24 mouse cellular contexts compared by ENCODE assay signal in genomic region chr9:42968894-42969521, GRCm38 (mm10). TPM values are rescaled to one million over a fixed set of nuclear protein-coding genes. Genes with fewer than 3 reads are reported as not detected.
A peak's percentile ranks its signal among the peaks of the same experiment; 100 is the strongest.
DNase-seq lines count a peak whose midpoint lies in the region; ATAC-seq lines count a peak whose summit lies in the region.
"Had no signal": no experiment of that assay in that cellular context is flagged by ENCODE, and none has a peak within 500 bp of the region (broad histone marks: within the 10 kb centered on the region; RNA-seq: fewer than 3 reads in every experiment).

No protein-coding gene starts in this region.

- peak overlapping the region; percentile 54; the same call in 1 of the 2 replicates for H3K27ac ChIP-seq in limb, embryonic 15.5 days
- no peak overlapping the region for H3K27ac ChIP-seq in limb, embryonic 10.5 days
- peak overlapping the region; percentile 77 for H3K27ac ChIP-seq in stomach, embryonic 16.5 days (ENCODE audit: low read length)
- H3K27ac ChIP-seq: forebrain, embryonic 12.5 days; gastrocnemius, adult 2 months; heart, adult 2 months; heart, embryonic 15.5 days; hindbrain, embryonic 15.5 days had no signal

- H3K4me2 ChIP-seq in limb, embryonic 15.5 days: no peak overlapping the region
- H3K4me2 ChIP-seq in stomach, embryonic 16.5 days (ENCODE audit: low read depth, low read length): no peak overlapping the region
- H3K4me2 ChIP-seq: forebrain, embryonic 12.5 days; heart, embryonic 11.5 days; heart, embryonic 15.5 days; hindbrain, embryonic 15.5 days had no signal

- H3K4me3 ChIP-seq in limb, embryonic 15.5 days: no peak overlapping the region
- no peak overlapping the region for H3K4me3 ChIP-seq in limb, embryonic 10.5 days
- H3K4me3 ChIP-seq in stomach, embryonic 16.5 days (replicated peaks; ENCODE audit: low read length): no peak overlapping the region
- H3K4me3 ChIP-seq: erythroblast, embryonic 14.5 days; forebrain, embryonic 12.5 days; gastrocnemius, adult 2 months; heart, adult 2 months; heart, embryonic 15.5 days; hindbrain, embryonic 15.5 days had no signal

- H3K9ac ChIP-seq in limb, embryonic 15.5 days: no peak overlapping the region
- no peak overlapping the region; the same call in 1 of the 2 replicates for H3K9ac ChIP-seq in stomach, embryonic 16.5 days (ENCODE audit: low read length)
- H3K9ac ChIP-seq: forebrain, embryonic 12.5 days; heart, embryonic 15.5 days; hindbrain, embryonic 15.5 days had no signal

- peaks cover 62% of the 10 kb centered on the region for H3K36me3 ChIP-seq in limb, embryonic 15.5 days
- H3K36me3 ChIP-seq in limb, embryonic 10.5 days: peaks cover 76% of the 10 kb centered on the region
- H3K36me3 ChIP-seq in stomach, embryonic 16.5 days (ENCODE audit: control insufficient read depth, insufficient read depth, low read length): peaks cover 13% of the 10 kb centered on the region

- DNase-seq in limb, embryonic 10.5 days (ENCODE audit: low spot score): no peak
- DNase-seq in fat pad, adult 2 months (ENCODE audit: extremely low read depth, low read depth, low spot score): peak; percentile 55
- DNase-seq in urinary bladder, postnatal 25 days (ENCODE audit: low spot score): peak; percentile 15
- no peak for DNase-seq in gastrocnemius, adult 8-10 months (ENCODE audit: low spot score in 2 of 2)
- DNase-seq in yolk sac, embryonic 10.5 days (ENCODE audit: low spot score): no peak
- DNase-seq: adrenal gland, adult 8-10 months; adrenal gland, postnatal 36 days; cerebellum, adult 2 months; cerebellum, postnatal 10 days; gastrocnemius, adult 2 months; gastrocnemius, postnatal 36 days; heart, adult 2 months; heart, postnatal 14 days had no signal

- 58% methylated on average over 11 of the region's 11 CpGs for WGBS in limb, embryonic 15.5 days
- WGBS in limb, embryonic 10.5 days: 77% methylated on average over 11 of the region's 11 CpGs
- 44% methylated on average over 11 of the region's 11 CpGs for WGBS in stomach, embryonic 16.5 days

- H3K4me1 ChIP-seq in limb, embryonic 15.5 days: peaks cover 2% of the 10 kb centered on the region; the same call in 1 of the 2 replicates
- 0 out of 2 replicates have a peak, but pooled peaks cover 4% of the 10 kb centered on the region for H3K4me1 ChIP-seq in limb, embryonic 10.5 days
- H3K4me1 ChIP-seq in stomach, embryonic 16.5 days (ENCODE audit: control insufficient read depth, insufficient read depth, low read length): peaks cover 4% of the 10 kb centered on the region; the same call in 1 of the 2 replicates
- H3K4me1 ChIP-seq: forebrain, embryonic 12.5 days had no signal

- no peaks in the 10 kb centered on the region for H3K9me3 ChIP-seq in limb, embryonic 15.5 days
- H3K9me3 ChIP-seq in limb, embryonic 10.5 days (replicated peaks): no peaks in the 10 kb centered on the region
- H3K9me3 ChIP-seq in stomach, embryonic 16.5 days (replicated peaks; ENCODE audit: control insufficient read depth, low read length): no peaks in the 10 kb centered on the region
- H3K9me3 ChIP-seq: forebrain, embryonic 12.5 days; G1E; heart, embryonic 15.5 days; hindbrain, embryonic 15.5 days had no signal

- no peak for ATAC-seq in limb, embryonic 15.5 days (ENCODE audit: insufficient number of reproducible peaks, low FRiP score, low TSS enrichment, low read depth)
- peak; percentile 50; the same call in 1 of the 2 replicates for ATAC-seq in stomach, embryonic 16.5 days (ENCODE audit: insufficient read depth, low FRiP score)
- no peak for ATAC-seq in CD4-positive, CD25-positive, alpha-beta regulatory T cell, adult 4 months
- ATAC-seq: forebrain, embryonic 16.5 days had no signal

- no peaks in the 10 kb centered on the region for H3K27me3 ChIP-seq in limb, embryonic 15.5 days
- no peaks in the 10 kb centered on the region for H3K27me3 ChIP-seq in limb, embryonic 10.5 days (ENCODE audit: low read depth, poor library complexity, severe bottlenecking)
- no peaks in the 10 kb centered on the region for H3K27me3 ChIP-seq in stomach, embryonic 16.5 days (ENCODE audit: control insufficient read depth, insufficient read depth, low read length)
- H3K27me3 ChIP-seq: forebrain, embryonic 12.5 days; heart, embryonic 15.5 days; hindbrain, embryonic 15.5 days had no signal

RNA-seq across cellular contexts. Expression of gene Grik4, which starts 24.7 kb away (rescaled TPM):
- polyA plus RNA-seq in limb, embryonic 15.5 days (2015; fragmentation: Nextera tagmentation; extraction: Ambion mirVana): 1.1 and 1.4 TPM in 2 replicates
- 1.6 and 2.2 TPM in 2 replicates for polyA plus RNA-seq in limb, embryonic 10.5 days (2016; fragmentation: Nextera tagmentation; extraction: Ambion mirVana)
- polyA plus RNA-seq in stomach, embryonic 16.5 days (2015; fragmentation: Nextera tagmentation; extraction: Ambion mirVana): 0.57 and 0.75 TPM in 2 replicates
- under 1 TPM in 2 of 4 experiments, not detected in 2; 0.04 to 0.08 TPM for total RNA-seq in gastrocnemius, adult 8-10 months (2022)
- polyA plus RNA-seq in CD4-positive, CD25-positive, alpha-beta regulatory T cell, adult 4 months (2017; shearing (Covaris generic)): not detected
- total RNA-seq: heart, postnatal 14 days; hematopoietic stem cell, adult 5-6 weeks had no signal
- polyA plus RNA-seq: erythroblast, embryonic 14.5 days; G1E had no signal

Comparison
In these comparisons a context has a peak if more than half of its experiments do, and no peak if none do; other contexts are left out.
1. DNase-seq: peak in fat pad, adult 2 months (single experiment) and urinary bladder, postnatal 25 days (single experiment); none in limb, embryonic 10.5 days (single experiment), gastrocnemius, adult 8-10 months (0 of 2) and yolk sac, embryonic 10.5 days (single experiment).